In the genomic region with DNA sequence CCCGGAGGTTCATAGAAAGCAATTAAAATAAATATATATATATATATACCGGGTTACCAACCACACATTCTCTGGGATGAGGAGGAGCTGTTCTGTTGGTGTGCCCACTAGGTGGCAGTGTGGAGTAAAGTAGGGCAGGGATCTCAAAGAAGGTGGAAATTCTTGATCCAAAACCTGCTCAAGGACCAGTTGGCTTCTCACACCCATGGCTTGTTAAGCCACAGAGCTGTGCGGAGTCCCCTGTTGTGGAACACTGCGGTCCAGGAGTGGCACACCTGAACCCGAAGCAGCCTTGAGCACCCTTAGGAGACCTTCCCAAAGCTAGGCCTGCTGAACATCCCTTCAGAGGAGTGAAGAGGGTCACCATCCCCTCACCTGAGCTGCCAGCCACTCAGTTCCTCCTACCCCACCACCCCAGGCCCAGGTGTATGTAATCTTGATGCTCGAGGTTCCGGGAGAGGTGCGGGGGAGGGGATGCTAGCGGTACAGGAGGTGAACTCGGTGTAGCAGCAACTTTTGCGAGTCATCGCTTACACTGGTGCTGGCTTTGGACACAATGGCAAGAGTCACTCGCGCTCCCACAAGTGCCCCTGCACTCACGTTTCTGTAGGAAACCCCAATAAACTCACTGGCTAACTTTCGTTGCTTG, we compare ENCODE assay signal across 8 mouse cellular contexts. TPM values are rescaled to one million over a fixed set of nuclear protein-coding genes. Genes with fewer than 3 reads are reported as not detected.
DNase-seq lines count a peak whose midpoint lies in the region; ATAC-seq and TF ChIP-seq lines count a peak whose summit lies in the region.

No protein-coding gene starts in this region.

- no peaks in the 10 kb centered on the region for H3K36me3 ChIP-seq in forebrain, embryonic 10.5 days (replicated peaks)
- H3K36me3 ChIP-seq in forebrain, embryonic 16.5 days (ENCODE audit: control insufficient read depth, insufficient read depth) = no peaks in the 10 kb centered on the region
- no peaks in the 10 kb centered on the region for H3K36me3 ChIP-seq in midbrain, embryonic 12.5 days

- H3K27ac ChIP-seq in forebrain, embryonic 10.5 days = peak overlapping the region; percentile 12; the same call in 1 of the 2 replicates
- no peak overlapping the region for H3K27ac ChIP-seq in forebrain, embryonic 16.5 days (ENCODE audit: low read length)
- H3K27ac ChIP-seq in embryonic fibroblast, embryonic 13.5 days (ENCODE audit: insufficient read depth, low read length) = no peak overlapping the region
- no peak overlapping the region for H3K27ac ChIP-seq in midbrain, embryonic 12.5 days (replicated peaks)

- H3K9me3 ChIP-seq in forebrain, embryonic 10.5 days = no peaks in the 10 kb centered on the region
- H3K9me3 ChIP-seq in forebrain, embryonic 16.5 days (ENCODE audit: control insufficient read depth, low read length) = no peaks in the 10 kb centered on the region
- no peaks in the 10 kb centered on the region for H3K9me3 ChIP-seq in midbrain, embryonic 12.5 days

- intact Hi-C loops in left cerebral cortex, postnatal 10 days (cut with DNase I) = loop anchor here (2.0 kb wide), 1 partner anchor 51 kb away; a partner anchor contains a TSS

- 66% methylated on average over 16 of the region's 16 CpGs for WGBS in forebrain, embryonic 10.5 days
- WGBS in forebrain, embryonic 16.5 days = 61% methylated on average over 16 of the region's 16 CpGs
- WGBS in midbrain, embryonic 12.5 days = 59% methylated on average over 16 of the region's 16 CpGs

- no peak for TF ChIP-seq POLR2A in embryonic fibroblast, embryonic 13.5 days (IDR thresholded peaks at IDR 0.05; ENCODE audit: low read depth, low read length)

- ATAC-seq in forebrain, embryonic 16.5 days = no peak
- peak; percentile 49; the same call in 1 of the 2 replicates for ATAC-seq in midbrain, embryonic 12.5 days (ENCODE audit: low FRiP score, low read depth)

- H3K4me1 ChIP-seq in forebrain, embryonic 10.5 days = no peaks in the 10 kb centered on the region
- H3K4me1 ChIP-seq in forebrain, embryonic 16.5 days (replicated peaks; ENCODE audit: control insufficient read depth, insufficient read depth, low read length) = no peaks in the 10 kb centered on the region
- H3K4me1 ChIP-seq in embryonic fibroblast, embryonic 13.5 days (ENCODE audit: control insufficient read depth, insufficient read depth, low read length) = no peaks in the 10 kb centered on the region
- no peaks in the 10 kb centered on the region for H3K4me1 ChIP-seq in midbrain, embryonic 12.5 days

- no peaks in the 10 kb centered on the region for H3K27me3 ChIP-seq in forebrain, embryonic 10.5 days (ENCODE audit: poor library complexity, severe bottlenecking)
- no peaks in the 10 kb centered on the region for H3K27me3 ChIP-seq in forebrain, embryonic 16.5 days (replicated peaks; ENCODE audit: control insufficient read depth, insufficient read depth, low read length)
- H3K27me3 ChIP-seq in midbrain, embryonic 12.5 days = no peaks in the 10 kb centered on the region

- no peak overlapping the region for H3K4me3 ChIP-seq in forebrain, embryonic 10.5 days
- no peak overlapping the region for H3K4me3 ChIP-seq in forebrain, embryonic 16.5 days (replicated peaks; ENCODE audit: low read length)
- no peak overlapping the region for H3K4me3 ChIP-seq in embryonic fibroblast, embryonic 13.5 days (ENCODE audit: insufficient read depth, low read length)
- H3K4me3 ChIP-seq in midbrain, embryonic 12.5 days = no peak overlapping the region

- peak; percentile 63 for DNase-seq in forebrain, embryonic 10.5 days (ENCODE audit: extremely low spot score, low spot score)
- DNase-seq in adrenal gland, postnatal 4 days (ENCODE audit: low spot score in 2 of 2) = peak; percentile 17 to 51
- peak; percentile 49 for DNase-seq in hindlimb bud, embryonic 11.5 days (ENCODE audit: extremely low spot score, low read depth, low spot score)
- peak; percentile 31 to 81 for DNase-seq in left cerebral cortex, postnatal 10 days (ENCODE audit: extremely low spot score in 1 of 2, low spot score in 2 of 2)
- DNase-seq in spleen, postnatal 10 days (ENCODE audit: low spot score in 2 of 2) = peak; percentile 63 to 88

- no peak overlapping the region for H3K4me2 ChIP-seq in forebrain, embryonic 16.5 days (ENCODE audit: low read length)
- H3K4me2 ChIP-seq in midbrain, embryonic 12.5 days (replicated peaks) = no peak overlapping the region

- peak; percentile 53; the same call in 1 of the 2 replicates for TF ChIP-seq CTCF in embryonic fibroblast, embryonic 13.5 days (IDR thresholded peaks at IDR 0.05; ENCODE audit: borderline replicate concordance, insufficient read depth, low read length)

- no peak overlapping the region for H3K9ac ChIP-seq in forebrain, embryonic 16.5 days (replicated peaks; ENCODE audit: low read depth, low read length)
- no peak overlapping the region for H3K9ac ChIP-seq in midbrain, embryonic 12.5 days (replicated peaks)

RNA-seq across cellular contexts. Expression of a gene that starts 51.1 kb away (rescaled TPM):
- not detected in 2 replicates for polyA plus RNA-seq in forebrain, embryonic 10.5 days (2016; fragmentation: Nextera tagmentation; extraction: Ambion mirVana)
- not detected in 2 replicates for polyA plus RNA-seq in forebrain, embryonic 16.5 days (2015; fragmentation: Nextera tagmentation; extraction: Ambion mirVana)
- total RNA-seq in adrenal gland, postnatal 4 days (2021) = 1 to 10 TPM in 1 of 2 experiments, under 1 TPM in 1; 0.22 to 8.9 TPM
- polyA plus RNA-seq in embryonic fibroblast, embryonic 13.5 days (2011; ENCODE audit: insufficient read length, low read depth, missing spikeins) = not detected in 2 replicates
- total RNA-seq in left cerebral cortex, postnatal 10 days (2021) = not detected
- polyA plus RNA-seq in midbrain, embryonic 12.5 days (2016; fragmentation: Nextera tagmentation; extraction: Ambion mirVana) = not detected in 2 replicates

RNA-seq across cellular contexts. Expression of a gene that starts 58.0 kb away (rescaled TPM):
- polyA plus RNA-seq in forebrain, embryonic 10.5 days (2016; fragmentation: Nextera tagmentation; extraction: Ambion mirVana) = not detected in 2 replicates
- not detected in 2 replicates for polyA plus RNA-seq in forebrain, embryonic 16.5 days (2015; fragmentation: Nextera tagmentation; extraction: Ambion mirVana)
- total RNA-seq in adrenal gland, postnatal 4 days (2021) = under 1 TPM in 1 of 2 experiments, not detected in 1; 0.25 TPM
- not detected in 2 replicates for polyA plus RNA-seq in embryonic fibroblast, embryonic 13.5 days (2011; ENCODE audit: insufficient read length, low read depth, missing spikeins)
- total RNA-seq in left cerebral cortex, postnatal 10 days (2021) = not detected
- polyA plus RNA-seq in midbrain, embryonic 12.5 days (2016; fragmentation: Nextera tagmentation; extraction: Ambion mirVana) = not detected in 2 replicates

RNA-seq across cellular contexts. Expression of a gene that starts 58.7 kb away (rescaled TPM):
- polyA plus RNA-seq in forebrain, embryonic 10.5 days (2016; fragmentation: Nextera tagmentation; extraction: Ambion mirVana) = 123 TPM in 2 replicates
- polyA plus RNA-seq in forebrain, embryonic 16.5 days (2015; fragmentation: Nextera tagmentation; extraction: Ambion mirVana) = 57.8 and 59.8 TPM in 2 replicates
- total RNA-seq in adrenal gland, postnatal 4 days (2021) = 10 to 100 TPM; 22.3 to 26.6 TPM
- 21.8 and 30.9 TPM in 2 replicates for polyA plus RNA-seq in embryonic fibroblast, embryonic 13.5 days (2011; ENCODE audit: insufficient read length, low read depth, missing spikeins)
- total RNA-seq in left cerebral cortex, postnatal 10 days (2021) = 10 to 100 TPM; 10.5 to 10.9 TPM
- polyA plus RNA-seq in midbrain, embryonic 12.5 days (2016; fragmentation: Nextera tagmentation; extraction: Ambion mirVana) = 72.6 and 76.9 TPM in 2 replicates
